Mouse (Mus musculus): ENCODE measurements at regions not wholly inside any gene's neighbourhood (a gene's known extent, or its start where the extent isn't known, plus 50 kb on each side); places are given as distances from the start of the nearest gene placed in this dataset.

GRCm38 (mm10) chr8:10895178-10895577 is 113.1 kb downstream of the Irs2 start:
- H3K9ac ChIP-seq = no peak overlapping the region
- no peaks in the 10 kb centered on the region for H3K9me3 ChIP-seq (ENCODE audit: low read depth, low read length)
- 81% methylated on average over 2 of the region's 2 CpGs for WGBS
- no peak overlapping the region for H3K27ac ChIP-seq (ENCODE audit: low read depth)
- ATAC-seq (ENCODE audit: insufficient read depth) (no peak), DNase-seq (no peak)
- H3K4me2 ChIP-seq = no peak overlapping the region
- H3K4me3 ChIP-seq (ENCODE audit: low read depth, low read length) = no peak overlapping the region
- H3K27me3 ChIP-seq (ENCODE audit: insufficient read depth, low read length) = no peaks in the 10 kb centered on the region
- H3K36me3 ChIP-seq (ENCODE audit: insufficient read depth) = no peaks in the 10 kb centered on the region
- peaks cover 14% of the 10 kb centered on the region for H3K4me1 ChIP-seq (ENCODE audit: insufficient read depth)
- TF ChIP-seq CTCF (IDR thresholded peaks at IDR 0.05; ENCODE audit: low read depth) = no peak

GRCm38 (mm10) chr8:10894306-10894705 is 114.0 kb downstream of the Irs2 start:
- H3K27me3 ChIP-seq (ENCODE audit: insufficient read depth, low read length) = no peaks in the 10 kb centered on the region
- ATAC-seq (ENCODE audit: insufficient read depth) (no peak), DNase-seq (peak; percentile 37)
- no peaks in the 10 kb centered on the region for H3K9me3 ChIP-seq (ENCODE audit: low read depth, low read length)
- no peak overlapping the region for H3K4me2 ChIP-seq
- no peak overlapping the region for H3K27ac ChIP-seq (ENCODE audit: low read depth)
- TF ChIP-seq CTCF (IDR thresholded peaks at IDR 0.05; ENCODE audit: low read depth) = no peak
- H3K36me3 ChIP-seq (ENCODE audit: insufficient read depth) = no peaks in the 10 kb centered on the region
- no peak overlapping the region for H3K9ac ChIP-seq
- 50% methylated on average over 5 of the region's 5 CpGs for WGBS
- H3K4me1 ChIP-seq (ENCODE audit: insufficient read depth) = peaks cover 11% of the 10 kb centered on the region
- no peak overlapping the region for H3K4me3 ChIP-seq (ENCODE audit: low read depth, low read length)

GRCm38 (mm10) chr8:10893709-10894108 is 114.5 kb downstream of the Irs2 start:
- no peak for TF ChIP-seq CTCF (IDR thresholded peaks at IDR 0.05; ENCODE audit: low read depth)

GRCm38 (mm10) chr8:10891906-10892305 is 116.4 kb downstream of the Irs2 start:
- no peak for ATAC-seq (ENCODE audit: insufficient read depth)
- DNase-seq = no peak
- WGBS = 85% methylated on average over 2 of the region's 2 CpGs
- TF ChIP-seq CTCF (IDR thresholded peaks at IDR 0.05; ENCODE audit: low read depth) = no peak
- Histone ChIP-seq H3K36me3 (ENCODE audit: insufficient read depth) (no peaks in the 10 kb centered on the region), H3K27ac (ENCODE audit: low read depth) (no peak overlapping the region), H3K9me3 (ENCODE audit: low read depth, low read length) (no peaks in the 10 kb centered on the region), H3K4me3 (ENCODE audit: low read depth, low read length) (no peak overlapping the region), H3K4me2 (no peak overlapping the region), H3K27me3 (ENCODE audit: insufficient read depth, low read length) (no peaks in the 10 kb centered on the region), H3K4me1 (ENCODE audit: insufficient read depth) (peaks cover 3% of the 10 kb centered on the region; the same call in 1 of the 2 replicates), H3K9ac (no peak overlapping the region)

More at GRCm38 (mm10) chr8:10893709-10894108, 114.5 kb downstream of the Irs2 start:
- ATAC-seq (ENCODE audit: insufficient read depth) (no peak), DNase-seq (no peak)
- Histone ChIP-seq H3K36me3 (ENCODE audit: insufficient read depth) (no peaks in the 10 kb centered on the region), H3K27me3 (ENCODE audit: insufficient read depth, low read length) (no peaks in the 10 kb centered on the region), H3K4me3 (ENCODE audit: low read depth, low read length) (no peak overlapping the region), H3K9me3 (ENCODE audit: low read depth, low read length) (no peaks in the 10 kb centered on the region), H3K4me2 (no peak overlapping the region), H3K27ac (ENCODE audit: low read depth) (no peak overlapping the region), H3K4me1 (ENCODE audit: insufficient read depth) (peaks cover 5% of the 10 kb centered on the region), H3K9ac (no peak overlapping the region)
- WGBS = 70% methylated on average over 5 of the region's 5 CpGs

- 72% methylated on average over 5 of the region's 5 CpGs for WGBS
- peaks cover 3% of the 10 kb centered on the region; the same call in 1 of the 2 replicates for H3K4me1 ChIP-seq (ENCODE audit: insufficient read depth)
- H3K27me3 ChIP-seq (ENCODE audit: insufficient read depth, low read length) = no peaks in the 10 kb centered on the region
- no peak for TF ChIP-seq CTCF (IDR thresholded peaks at IDR 0.05; ENCODE audit: low read depth)
- H3K36me3 ChIP-seq (ENCODE audit: insufficient read depth) = no peaks in the 10 kb centered on the region
- H3K4me2 ChIP-seq = no peak overlapping the region
- ATAC-seq (ENCODE audit: insufficient read depth) (no peak), DNase-seq (no peak)
- no peak overlapping the region for H3K9ac ChIP-seq
- H3K27ac ChIP-seq (ENCODE audit: low read depth) = no peak overlapping the region
- no peaks in the 10 kb centered on the region for H3K9me3 ChIP-seq (ENCODE audit: low read depth, low read length)
- no peak overlapping the region for H3K4me3 ChIP-seq (ENCODE audit: low read depth, low read length)
Measured at GRCm38 (mm10) chr8:10891440-10891839, 116.8 kb downstream of the Irs2 start.

- H3K27ac ChIP-seq (ENCODE audit: low read depth) = no peak overlapping the region
- TF ChIP-seq CTCF (IDR thresholded peaks at IDR 0.05; ENCODE audit: low read depth) = no peak
- H3K4me3 ChIP-seq (ENCODE audit: low read depth, low read length) = no peak overlapping the region
- 89% methylated on average over 3 of the region's 3 CpGs for WGBS
- ATAC-seq (ENCODE audit: insufficient read depth) (no peak), DNase-seq (no peak)
- H3K9me3 ChIP-seq (ENCODE audit: low read depth, low read length) = no peaks in the 10 kb centered on the region
- H3K9ac ChIP-seq = no peak overlapping the region
- no peaks in the 10 kb centered on the region for H3K4me1 ChIP-seq (ENCODE audit: insufficient read depth)
- no peaks in the 10 kb centered on the region for H3K27me3 ChIP-seq (ENCODE audit: insufficient read depth, low read length)
- no peak overlapping the region for H3K4me2 ChIP-seq
- H3K36me3 ChIP-seq (ENCODE audit: insufficient read depth) = no peaks in the 10 kb centered on the region
Measured at GRCm38 (mm10) chr8:10885452-10885851, 122.8 kb downstream of the Irs2 start.

- no peak for DNase-seq
- Histone ChIP-seq H3K4me1 (ENCODE audit: insufficient read depth) (no peaks in the 10 kb centered on the region), H3K9me3 (ENCODE audit: low read depth, low read length) (no peaks in the 10 kb centered on the region), H3K9ac (no peak overlapping the region), H3K27me3 (ENCODE audit: insufficient read depth, low read length) (no peaks in the 10 kb centered on the region), H3K27ac (ENCODE audit: low read depth) (no peak overlapping the region), H3K4me2 (no peak overlapping the region), H3K36me3 (ENCODE audit: insufficient read depth) (no peaks in the 10 kb centered on the region), H3K4me3 (ENCODE audit: low read depth, low read length) (no peak overlapping the region)
- no peak for TF ChIP-seq CTCF (IDR thresholded peaks at IDR 0.05; ENCODE audit: low read depth)
- WGBS = 61% methylated on average over 7 of the region's 7 CpGs
- ATAC-seq (ENCODE audit: insufficient read depth) = no peak
Measured at GRCm38 (mm10) chr8:10883418-10883817, 124.8 kb downstream of the Irs2 start.

- Histone ChIP-seq H3K27ac (ENCODE audit: low read depth) (no peak overlapping the region), H3K4me1 (ENCODE audit: insufficient read depth) (no peaks in the 10 kb centered on the region), H3K9me3 (ENCODE audit: low read depth, low read length) (no peaks in the 10 kb centered on the region), H3K27me3 (ENCODE audit: insufficient read depth, low read length) (no peaks in the 10 kb centered on the region), H3K36me3 (ENCODE audit: insufficient read depth) (no peaks in the 10 kb centered on the region), H3K4me3 (ENCODE audit: low read depth, low read length) (no peak overlapping the region), H3K9ac (no peak overlapping the region), H3K4me2 (no peak overlapping the region)
- DNase-seq (no peak), ATAC-seq (ENCODE audit: insufficient read depth) (no peak)
- no peak for TF ChIP-seq CTCF (IDR thresholded peaks at IDR 0.05; ENCODE audit: low read depth)
- WGBS = 39% methylated on average over 5 of the region's 5 CpGs
Measured at GRCm38 (mm10) chr8:10882381-10882780, 125.9 kb downstream of the Irs2 start.

Measured in lung, embryonic 14.5 days (tissue).